Mouse (Mus musculus): Measurements from ENCODE around the gene Mcf2l.

DNA sequence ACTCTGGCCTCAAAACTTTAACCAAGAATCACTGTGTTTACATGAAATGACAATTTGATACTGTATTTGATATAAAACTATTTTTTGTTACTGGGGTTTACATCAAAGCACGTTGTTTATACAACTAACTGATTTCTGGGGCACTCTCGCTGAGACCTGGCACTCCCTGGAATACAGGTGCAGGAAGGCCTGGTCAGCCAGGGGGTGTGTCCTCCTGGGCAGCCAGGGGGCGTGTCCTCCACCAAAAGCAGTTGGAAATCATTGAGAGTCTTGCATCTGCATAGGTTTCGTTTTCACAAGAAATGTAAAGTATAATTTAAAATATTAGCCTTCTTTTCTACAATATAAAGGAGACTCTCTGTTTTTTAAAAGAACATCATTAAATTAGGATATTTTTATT, 146.0 kb downstream of the Mcf2l start:
- no peak for TF ChIP-seq EP300 (IDR thresholded peaks at IDR 0.05; ENCODE audit: insufficient read depth, low read depth, low read length)
- TF ChIP-seq CTCF (IDR thresholded peaks at IDR 0.05), result no peak

Data from heart, adult 2 months (tissue).